Mouse (Mus musculus) MEL (cell line): ENCODE measurements at regions not wholly inside any gene's neighbourhood (a gene's known extent, or its start where the extent isn't known, plus 50 kb on each side); places are given as distances from the start of the nearest gene placed in this dataset.

Experiments
- DNase-seq: peaks from one replicate; pipeline ENCODE4 v3.0.0; 2011; ENCODE audit warnings: low read depth, low spot score
- H3K27ac ChIP-seq: 2 replicates; pipeline ENCODE4 v1.5.1; 2012; ENCODE audit warnings: low read depth, mild to moderate bottlenecking, control low read depth, low read length, moderate library complexity; ENCODE audit not compliant: control insufficient read depth
- H3K27me3 ChIP-seq, 2 experiments: fragments of 150-350 bp in 1 of 2; sonication (generic) in 1 of 2; 2 replicates each; pipeline ENCODE4 v1.6.1; 2012; ENCODE audit warnings: low read length in 2 of 2, mild to moderate bottlenecking in 2 of 2, improper control_type of control experiment in 1 of 2, moderate library complexity in 1 of 2; ENCODE audit not compliant: insufficient read depth in 2 of 2, control insufficient read depth in 1 of 2
- H3K36me3 ChIP-seq, 2 experiments: 2 replicates each; pipeline ENCODE4 v1.6.1; 2012 to 2014; ENCODE audit warnings: low read length in 2 of 2, improper control_type of control experiment in 1 of 2, inconsistent platforms in 1 of 2, mild to moderate bottlenecking in 1 of 2; ENCODE audit not compliant: insufficient read depth in 2 of 2, control insufficient read depth in 1 of 2
- H3K4me1 ChIP-seq, 2 experiments: fragments of 150-350 bp in 1 of 2; sonication (generic) in 1 of 2; 2 replicates each; pipeline ENCODE4 v1.6.1; 2012; ENCODE audit warnings: low read length in 2 of 2, improper control_type of control experiment in 1 of 2, mild to moderate bottlenecking in 1 of 2; ENCODE audit not compliant: insufficient read depth in 2 of 2, control insufficient read depth in 1 of 2
- H3K4me3 ChIP-seq, 2 experiments: fragments of 150-350 bp in 1 of 2; sonication (generic) in 1 of 2; 2 replicates each; pipeline ENCODE4 v1.5.1; 2012; ENCODE audit warnings: low read depth in 2 of 2, low read length in 2 of 2, mild to moderate bottlenecking in 2 of 2, moderate library complexity in 2 of 2, control low read depth in 1 of 2, improper control_type of control experiment in 1 of 2; ENCODE audit not compliant: control insufficient read depth in 1 of 2, insufficient read depth in 1 of 2
- H3K79me2 ChIP-seq: 2 replicates; pipeline ENCODE4 v1.6.1; 2012; ENCODE audit warnings: mild to moderate bottlenecking, low read length, moderate library complexity; ENCODE audit not compliant: control insufficient read depth, poor library complexity, insufficient read depth
- H3K9ac ChIP-seq: 2 replicates; pipeline ENCODE4 v1.6.1; 2012; ENCODE audit warnings: low read depth, mild to moderate bottlenecking, control low read depth, low read length, moderate library complexity; ENCODE audit not compliant: control insufficient read depth, poor library complexity, severe bottlenecking
- H3K9me3 ChIP-seq: fragments of 150-350 bp; sonication (generic); replicated peaks from 2 replicates; pipeline ENCODE4 v1.6.1; 2012; ENCODE audit warnings: mild to moderate bottlenecking, low read length, improper control_type of control experiment, moderate library complexity; ENCODE audit not compliant: insufficient read depth
- BHLHE40 ChIP-seq: IDR thresholded peaks from 2 replicates; pipeline ENCODE4 v1.6.1; 2012; ENCODE audit warnings: low read depth, mild to moderate bottlenecking, inconsistent platforms, low read length, improper control_type of control experiment, borderline replicate concordance
- CHD1 ChIP-seq: IDR thresholded peaks from 2 replicates; pipeline ENCODE4 v1.6.1; 2012; ENCODE audit warnings: low read depth, mild to moderate bottlenecking, inconsistent platforms, low read length, improper control_type of control experiment
- CHD2 ChIP-seq: IDR thresholded peaks from 2 replicates; pipeline ENCODE4 v1.6.1; 2011; ENCODE audit warnings: low read length, improper control_type of control experiment
- CTCF ChIP-seq, 3 experiments: IDR thresholded peaks in 2 of 3; conservative IDR thresholded peaks in 1 of 3; 2 replicates each; pipeline ENCODE4 v1.5.1; 2011 to 2012; ENCODE audit warnings: low read length in 3 of 3, low read depth in 2 of 3, mild to moderate bottlenecking in 2 of 3, improper control_type of control experiment in 1 of 3, inconsistent platforms in 1 of 3, mixed read lengths in 1 of 3, moderate library complexity in 1 of 3; ENCODE audit not compliant: control insufficient read depth in 1 of 3, insufficient read depth in 1 of 3, poor library complexity in 1 of 3, severe bottlenecking in 1 of 3
- ELF1 ChIP-seq: IDR thresholded peaks from 2 replicates; pipeline ENCODE4 v1.6.1; 2014; ENCODE audit warnings: low read depth, mild to moderate bottlenecking, inconsistent platforms, low read length, improper control_type of control experiment, moderate library complexity
- EP300 ChIP-seq, 2 experiments: IDR thresholded peaks; 2 replicates each; pipeline ENCODE4 v1.6.1; 2011; ENCODE audit warnings: improper control_type of control experiment in 2 of 2, low read length in 2 of 2, low read depth in 1 of 2, mild to moderate bottlenecking in 1 of 2
- ETS1 ChIP-seq: IDR thresholded peaks from 2 replicates; pipeline ENCODE4 v1.6.1; 2012; ENCODE audit warnings: low read depth, mild to moderate bottlenecking, inconsistent platforms, low read length, improper control_type of control experiment, moderate library complexity
- GATA1 ChIP-seq: IDR thresholded peaks from 2 replicates; pipeline ENCODE4 v1.6.1; 2011; ENCODE audit warnings: low read depth, low read length, improper control_type of control experiment
- JUND ChIP-seq: IDR thresholded peaks from 2 replicates; pipeline ENCODE4 v1.6.1; 2011; ENCODE audit warnings: low read depth, mild to moderate bottlenecking, improper control_type of control experiment, low read length
- MAFK ChIP-seq: IDR thresholded peaks from 2 replicates; pipeline ENCODE4 v1.6.1; 2011; ENCODE audit warnings: low read depth, mild to moderate bottlenecking, low read length, improper control_type of control experiment, borderline replicate concordance
- MAX ChIP-seq: IDR thresholded peaks from 2 replicates; pipeline ENCODE4 v1.6.1; 2011; ENCODE audit warnings: low read length, improper control_type of control experiment
- MYC ChIP-seq: IDR thresholded peaks from 2 replicates; pipeline ENCODE4 v1.6.1; 2011; ENCODE audit warnings: low read depth, mild to moderate bottlenecking, low read length, improper control_type of control experiment, moderate library complexity
- NRF1 ChIP-seq: IDR thresholded peaks from 2 replicates; pipeline ENCODE4 v1.6.1; 2014; ENCODE audit warnings: low read depth, mild to moderate bottlenecking, inconsistent platforms, low read length, improper control_type of control experiment, moderate library complexity; ENCODE audit not compliant: poor library complexity, insufficient read depth, severe bottlenecking
- POLR2A ChIP-seq, 2 experiments: IDR thresholded peaks; 2 replicates each; pipeline ENCODE4 v1.6.1; 2011 to 2012; ENCODE audit warnings: low read length in 2 of 2, mild to moderate bottlenecking in 2 of 2, control low read depth in 1 of 2, improper control_type of control experiment in 1 of 2, low read depth in 1 of 2, moderate library complexity in 1 of 2; ENCODE audit not compliant: control insufficient read depth in 1 of 2, insufficient read depth in 1 of 2, poor library complexity in 1 of 2
- RAD21 ChIP-seq: IDR thresholded peaks from 2 replicates; pipeline ENCODE4 v1.6.1; 2011; ENCODE audit warnings: mild to moderate bottlenecking, low read depth, low read length, improper control_type of control experiment
- SIN3A ChIP-seq: IDR thresholded peaks from 2 replicates; pipeline ENCODE4 v1.6.1; 2012; ENCODE audit warnings: low read length, improper control_type of control experiment, inconsistent platforms
- TAL1 ChIP-seq: IDR thresholded peaks from 2 replicates; pipeline ENCODE4 v1.6.1; 2012; ENCODE audit warnings: mild to moderate bottlenecking, inconsistent platforms, low read length, moderate library complexity, mixed read lengths
- UBTF ChIP-seq: IDR thresholded peaks from 2 replicates; pipeline ENCODE4 v1.6.1; 2012; ENCODE audit warnings: low read depth, mild to moderate bottlenecking, inconsistent platforms, low read length, improper control_type of control experiment, moderate library complexity, borderline replicate concordance; ENCODE audit not compliant: insufficient read depth
- USF1 ChIP-seq: IDR thresholded peaks from 2 replicates; pipeline ENCODE4 v1.6.1; 2014; ENCODE audit warnings: low read depth, mild to moderate bottlenecking, inconsistent platforms, low read length, improper control_type of control experiment, moderate library complexity
- USF2 ChIP-seq, 2 experiments: IDR thresholded peaks; 2 replicates each; pipeline ENCODE4 v1.6.1; 2011 to 2012; ENCODE audit warnings: improper control_type of control experiment in 2 of 2, low read length in 2 of 2, borderline replicate concordance in 1 of 2, inconsistent platforms in 1 of 2, low read depth in 1 of 2, mild to moderate bottlenecking in 1 of 2; ENCODE audit not compliant: insufficient read depth in 1 of 2
- ZC3H11A ChIP-seq: IDR thresholded peaks from 2 replicates; pipeline ENCODE4 v1.6.1; 2012; ENCODE audit warnings: low read depth, mild to moderate bottlenecking, inconsistent platforms, low read length, improper control_type of control experiment

DNA sequence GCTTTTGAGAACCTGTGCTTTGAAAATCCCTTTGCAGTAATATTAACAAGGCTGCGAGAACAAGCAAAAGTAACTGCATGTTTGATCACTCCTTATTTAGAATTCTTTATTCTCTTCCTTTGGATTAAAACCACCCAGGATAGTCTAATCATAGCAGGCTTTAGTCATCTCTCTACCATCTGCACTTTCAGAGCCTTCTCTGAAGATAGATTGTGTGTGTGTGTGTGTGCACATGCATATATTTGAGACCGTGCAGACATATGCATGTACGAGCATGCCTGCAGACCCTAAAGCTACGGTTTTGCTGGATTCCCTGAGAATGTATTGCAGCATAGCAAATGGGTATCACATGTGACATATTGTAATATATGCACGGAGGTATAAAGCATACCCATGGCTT is 77.5 kb upstream of the Camk1g start:
- Histone ChIP-seq H3K27me3 (no peaks in the 10 kb centered on the region), H3K9ac (no peak overlapping the region), H3K36me3 (no peaks in the 10 kb centered on the region), H3K79me2 (no peaks in the 10 kb centered on the region), H3K4me3 (no peak overlapping the region), H3K4me1 (no peaks in the 10 kb centered on the region), H3K27ac (no peak overlapping the region), H3K9me3 (no peaks in the 10 kb centered on the region)
- TF ChIP-seq GATA1 (no peak), ELF1 (no peak), MAFK (no peak), ZC3H11A (no peak), CHD2 (no peak), SIN3A (no peak), USF2 (IDR thresholded peaks at IDR 0.05; ENCODE audit: borderline replicate concordance in 1 of 2, insufficient read depth in 1 of 2, low read depth in 1 of 2, low read length in 2 of 2) (no peak), UBTF (no peak), ETS1 (no peak), MAX (no peak), RAD21 (no peak), MYC (no peak), EP300 (IDR thresholded peaks at IDR 0.05; ENCODE audit: low read depth in 1 of 2, low read length in 2 of 2) (no peak), USF1 (no peak), JUND (no peak)
- no peak for DNase-seq

DNA sequence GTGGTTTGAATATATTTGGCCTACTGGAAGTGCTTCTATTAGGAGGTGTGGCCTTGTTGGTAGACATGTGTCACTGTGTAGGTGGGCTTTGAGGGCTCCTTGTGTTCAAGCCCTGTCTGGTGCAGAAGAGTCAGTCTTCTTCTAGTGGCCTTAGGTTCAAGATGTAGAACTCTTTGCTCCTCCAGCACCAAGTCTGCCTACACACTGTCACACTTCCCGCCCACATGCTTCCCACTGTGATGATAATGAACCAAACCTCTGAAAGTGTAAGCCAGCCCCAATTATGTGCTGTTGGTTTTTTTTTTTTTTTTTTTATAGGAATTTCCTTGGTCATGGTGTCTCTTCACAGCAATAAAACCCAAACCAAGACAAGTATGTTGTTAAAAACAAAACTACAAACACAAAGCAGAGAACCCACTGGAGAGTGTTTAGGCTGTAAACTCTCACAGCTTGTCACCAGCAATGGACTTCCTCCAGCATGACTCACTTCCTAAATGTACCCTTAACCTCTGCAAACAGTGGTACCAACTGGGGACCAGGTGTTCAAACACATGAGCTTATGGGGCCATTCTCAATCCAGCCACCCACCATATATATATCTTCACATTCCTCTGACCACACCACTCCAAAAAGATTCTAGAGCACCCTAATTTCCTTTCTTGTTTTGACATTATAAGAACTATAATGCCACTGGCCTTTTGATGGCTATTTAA is 74.0 kb upstream of the Camk1g start:
- no peak overlapping the region for H3K27ac ChIP-seq
- H3K79me2 ChIP-seq = no peaks in the 10 kb centered on the region
- no peak overlapping the region for H3K4me3 ChIP-seq
- no peaks in the 10 kb centered on the region for H3K36me3 ChIP-seq
- H3K9me3 ChIP-seq = no peaks in the 10 kb centered on the region
- DNase-seq = no peak
- H3K4me1 ChIP-seq = no peaks in the 10 kb centered on the region
- no peaks in the 10 kb centered on the region for H3K27me3 ChIP-seq
- TF ChIP-seq CHD1 (no peak), CTCF (IDR thresholded peaks at IDR 0.05 in 2 of 3, conservative IDR thresholded peaks at IDR 0.05 in 1 of 3; ENCODE audit: control insufficient read depth in 1 of 3, insufficient read depth in 1 of 3, low read depth in 2 of 3, low read length in 3 of 3, poor library complexity in 1 of 3, severe bottlenecking in 1 of 3) (no peak), JUND (no peak), NRF1 (no peak), POLR2A (IDR thresholded peaks at IDR 0.05; ENCODE audit: control insufficient read depth in 1 of 2, insufficient read depth in 1 of 2, low read depth in 1 of 2, low read length in 2 of 2, poor library complexity in 1 of 2) (no peak), MAFK (no peak), ZC3H11A (no peak), TAL1 (no peak), BHLHE40 (no peak), ELF1 (no peak)
- H3K9ac ChIP-seq = no peak overlapping the region
